Mouse (Mus musculus): Measurements from ENCODE around the gene Mgat1.
A peak's percentile ranks its signal among the peaks of the same experiment; 100 is the strongest.

Mgat1 gene

GRCm38 (mm10) chr11:49241471-49241870 is 2.5 kb upstream of the Mgat1 start:
- no peak for DNase-seq (ENCODE audit: extremely low spot score)

GRCm38 (mm10) chr11:49242944-49243626 is 906 bp upstream of the Mgat1 start:
- no peak for DNase-seq (ENCODE audit: extremely low spot score)

GRCm38 (mm10) chr11:49244595-49244930 is 572 bp downstream of the Mgat1 start:
- DNase-seq (ENCODE audit: extremely low spot score): no peak

- peak; percentile 39 for DNase-seq (ENCODE audit: extremely low spot score)
Measured at GRCm38 (mm10) chr11:49245176-49245575, 1.2 kb downstream of the Mgat1 start.

- DNase-seq (ENCODE audit: extremely low spot score): no peak
Measured at GRCm38 (mm10) chr11:49245634-49246415, 1.8 kb downstream of the Mgat1 start.

- no peak for DNase-seq (ENCODE audit: extremely low spot score)
Measured at GRCm38 (mm10) chr11:49246523-49246922, 2.5 kb downstream of the Mgat1 start.

GRCm38 (mm10) chr11:49247255-49247654 is 3.3 kb downstream of the Mgat1 start:
- DNase-seq (ENCODE audit: extremely low spot score): no peak

- DNase-seq (ENCODE audit: extremely low spot score): no peak
Measured at GRCm38 (mm10) chr11:49248226-49248973, 4.4 kb downstream of the Mgat1 start.

GRCm38 (mm10) chr11:49248974-49249700 is 5.1 kb downstream of the Mgat1 start:
- DNase-seq (ENCODE audit: extremely low spot score): no peak

GRCm38 (mm10) chr11:49249811-49250421 is 5.9 kb downstream of the Mgat1 start:
- no peak for DNase-seq (ENCODE audit: extremely low spot score)

- peak; percentile 89 for DNase-seq (ENCODE audit: extremely low spot score)
Measured at GRCm38 (mm10) chr11:49250422-49251379, 6.7 kb downstream of the Mgat1 start.

GRCm38 (mm10) chr11:49251380-49251761 is 7.4 kb downstream of the Mgat1 start:
- no peak for DNase-seq (ENCODE audit: extremely low spot score)

- DNase-seq (ENCODE audit: extremely low spot score): no peak
Measured at GRCm38 (mm10) chr11:49252048-49252447, 8.1 kb downstream of the Mgat1 start.

GRCm38 (mm10) chr11:49253035-49253434 is 9.0 kb downstream of the Mgat1 start:
- no peak for DNase-seq (ENCODE audit: extremely low spot score)

GRCm38 (mm10) chr11:49259296-49259695 is 15.3 kb downstream of the Mgat1 start:
- DNase-seq (ENCODE audit: extremely low spot score): no peak

GRCm38 (mm10) chr11:49259829-49260228 is 15.8 kb downstream of the Mgat1 start:
- no peak for DNase-seq (ENCODE audit: extremely low spot score)

GRCm38 (mm10) chr11:49260598-49261312 is 16.8 kb downstream of the Mgat1 start:
- no peak for DNase-seq (ENCODE audit: extremely low spot score)

- DNase-seq (ENCODE audit: extremely low spot score): no peak
Measured at GRCm38 (mm10) chr11:49261313-49261855, 17.4 kb downstream of the Mgat1 start.

- DNase-seq (ENCODE audit: extremely low spot score): no peak
Measured at GRCm38 (mm10) chr11:49262286-49262685, 18.3 kb downstream of the Mgat1 start.
